Mouse (Mus musculus) kidney, postnatal 25 days (tissue): ENCODE data around the gene Serpina12.

ENCODE experiments used
- DNase-seq, 2 experiments: peaks; one replicate each; pipeline ENCODE4 v3.0.0; 2021; ENCODE audit warnings: mixed read lengths in 2 of 2

Serpina12 gene

GRCm38 (mm10) chr12:104044343-104044742 is at the start of gene Serpina12:
Serpina12 (minus strand) TSS chr12:104044443.
- DNase-seq = no peak

GRCm38 (mm10) chr12:104091303-104091702 is 47.1 kb upstream of the Serpina12 start:
- DNase-seq = no peak

GRCm38 (mm10) chr12:104090119-104090518 is 45.9 kb upstream of the Serpina12 start:
- DNase-seq = peak in 1 of 2 experiments; percentile 8

- DNase-seq = no peak
These were observed 28.0 kb upstream of the Serpina12 start for GRCm38 (mm10) chr12:104072286-104072685.

GRCm38 (mm10) chr12:104071708-104072107 is 27.5 kb upstream of the Serpina12 start:
- DNase-seq = no peak

- peak; percentile 83 to 93 for DNase-seq
These were observed 25.4 kb upstream of the Serpina12 start for GRCm38 (mm10) chr12:104069620-104070019.

- DNase-seq = peak; percentile 44 to 49
These were observed 23.3 kb upstream of the Serpina12 start for GRCm38 (mm10) chr12:104067549-104067948.

- DNase-seq = peak; percentile 62 to 72
These were observed 22.0 kb upstream of the Serpina12 start for GRCm38 (mm10) chr12:104066241-104066640.

GRCm38 (mm10) chr12:104064996-104065395 is 20.8 kb upstream of the Serpina12 start:
- no peak for DNase-seq

- DNase-seq = no peak
These were observed 20.3 kb upstream of the Serpina12 start for GRCm38 (mm10) chr12:104064532-104064931.

- no peak for DNase-seq
These were observed 17.6 kb upstream of the Serpina12 start for GRCm38 (mm10) chr12:104061862-104062261.

GRCm38 (mm10) chr12:104060126-104060525 is 15.9 kb upstream of the Serpina12 start:
- no peak for DNase-seq

- no peak for DNase-seq
These were observed 13.3 kb upstream of the Serpina12 start for GRCm38 (mm10) chr12:104057531-104057930.

GRCm38 (mm10) chr12:104057050-104057449 is 12.8 kb upstream of the Serpina12 start:
- no peak for DNase-seq

- no peak for DNase-seq
These were observed 11.5 kb upstream of the Serpina12 start for GRCm38 (mm10) chr12:104055755-104056154.

GRCm38 (mm10) chr12:104053995-104054394 is 9.8 kb upstream of the Serpina12 start:
- DNase-seq = no peak

GRCm38 (mm10) chr12:104045713-104046112 is 1.5 kb upstream of the Serpina12 start:
- DNase-seq = no peak

GRCm38 (mm10) chr12:104042753-104043152 is 1.5 kb downstream of the Serpina12 start:
- DNase-seq = no peak

GRCm38 (mm10) chr12:104041401-104041800 is 2.8 kb downstream of the Serpina12 start:
- DNase-seq = peak in 1 of 2 experiments; percentile 46

- DNase-seq = no peak
These were observed 6.1 kb downstream of the Serpina12 start for GRCm38 (mm10) chr12:104038181-104038580.

- no peak for DNase-seq
These were observed 10.5 kb downstream of the Serpina12 start for GRCm38 (mm10) chr12:104033752-104034151.

- peak; percentile 37 to 38 for DNase-seq
These were observed 14.3 kb downstream of the Serpina12 start for GRCm38 (mm10) chr12:104029986-104030385.

- no peak for DNase-seq
These were observed 29.0 kb downstream of the Serpina12 start for GRCm38 (mm10) chr12:104015280-104015679.

- DNase-seq = no peak
These were observed 30.6 kb downstream of the Serpina12 start, which contains the start of gene Serpina9 for GRCm38 (mm10) chr12:104013620-104014019. Serpina9 (minus strand) TSS chr12:104013755.

GRCm38 (mm10) chr12:104004689-104005088 is 39.6 kb downstream of the Serpina12 start:
- no peak for DNase-seq
